Mouse (Mus musculus) adipocyte (in vitro differentiated cells): Measurements from ENCODE around the gene Dnah8.
"Not testable (repeated sequence)": the region's sequence is repeated elsewhere in the genome, so short reads cannot be mapped to it uniquely, and the experiment has no call there.

ENCODE experiments used
- DNase-seq: peaks from one replicate; pipeline ENCODE4 v3.0.0-alpha.2; 2016; ENCODE audit warnings: low spot score

Gene Dnah8

DNA sequence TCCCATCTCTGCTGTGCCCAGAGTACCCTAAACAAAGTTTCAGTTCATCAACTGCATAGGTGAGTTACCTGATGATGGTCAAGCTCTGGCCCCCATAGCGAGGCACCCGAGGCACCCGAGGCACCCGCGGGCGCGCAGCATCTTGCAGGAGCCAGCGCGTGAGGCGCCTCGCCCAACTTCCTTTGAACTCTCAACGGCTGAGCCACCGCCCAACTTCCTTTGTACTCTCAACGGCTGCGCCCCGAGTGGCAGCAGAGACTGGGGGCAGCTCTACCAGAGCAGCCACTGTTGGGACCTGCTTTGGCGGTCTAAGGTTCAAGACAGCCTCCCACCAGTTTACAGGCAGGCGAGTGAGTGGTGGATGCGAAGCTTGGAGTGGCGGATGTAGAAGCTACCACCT lies at the start of gene Dnah8:
Gene Dnah8 (plus strand): TSS at position 223 of the 400 bp plus-strand sequence.
- not testable (repeated sequence) for DNase-seq

DNA sequence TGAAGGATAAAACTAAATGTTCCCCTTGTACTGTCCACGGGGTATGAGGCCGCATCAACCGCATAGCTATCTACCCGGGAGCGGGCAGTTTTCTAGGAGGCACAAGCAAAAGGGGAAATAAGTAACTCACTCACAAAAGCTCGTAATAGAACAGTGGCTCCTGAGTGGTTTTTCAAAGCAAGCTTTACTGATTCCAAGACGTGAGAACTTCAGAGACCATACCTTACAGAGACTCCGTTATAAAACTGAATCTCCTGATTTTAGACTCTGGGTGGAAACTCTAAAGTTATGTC lies 49.4 kb upstream of the Dnah8 start:
- DNase-seq, result no peak

DNA sequence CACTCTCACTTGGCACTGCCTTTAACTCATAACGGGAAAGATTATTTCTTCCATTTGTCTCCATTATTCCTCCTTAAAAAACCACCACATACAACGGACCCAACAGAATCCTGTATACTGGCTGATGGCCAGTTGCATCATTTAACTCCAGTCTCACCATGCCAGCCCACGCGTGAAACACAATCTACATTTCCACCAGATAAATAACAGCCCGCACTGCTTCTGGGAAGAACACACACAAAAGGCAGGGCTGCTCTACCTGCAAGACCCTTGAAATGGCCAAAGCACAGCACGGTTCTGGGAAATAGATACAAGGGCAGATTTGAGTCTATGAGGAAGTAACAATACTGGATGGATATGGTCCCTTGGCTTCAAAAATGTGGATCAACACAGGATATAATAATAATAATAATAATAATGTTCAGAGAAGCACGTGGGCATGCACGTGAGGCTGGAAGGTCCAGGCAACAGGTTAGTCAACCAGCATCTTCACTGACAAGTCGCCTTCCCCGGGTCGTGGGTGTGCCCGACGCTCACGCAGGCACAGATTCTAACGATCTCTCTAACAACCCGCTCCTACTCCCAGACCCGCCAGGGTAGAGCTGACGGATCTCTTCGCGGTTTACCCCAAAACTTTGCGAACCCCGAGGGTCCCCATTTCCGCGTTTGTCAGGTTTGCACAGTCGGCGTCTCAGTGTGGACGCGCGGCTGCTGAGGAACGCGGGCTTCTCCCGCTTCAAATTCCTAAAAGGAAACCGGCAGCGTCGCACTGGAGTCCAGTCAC lies 48.8 kb upstream of the Dnah8 start:
- DNase-seq, result peak; percentile 36

DNA sequence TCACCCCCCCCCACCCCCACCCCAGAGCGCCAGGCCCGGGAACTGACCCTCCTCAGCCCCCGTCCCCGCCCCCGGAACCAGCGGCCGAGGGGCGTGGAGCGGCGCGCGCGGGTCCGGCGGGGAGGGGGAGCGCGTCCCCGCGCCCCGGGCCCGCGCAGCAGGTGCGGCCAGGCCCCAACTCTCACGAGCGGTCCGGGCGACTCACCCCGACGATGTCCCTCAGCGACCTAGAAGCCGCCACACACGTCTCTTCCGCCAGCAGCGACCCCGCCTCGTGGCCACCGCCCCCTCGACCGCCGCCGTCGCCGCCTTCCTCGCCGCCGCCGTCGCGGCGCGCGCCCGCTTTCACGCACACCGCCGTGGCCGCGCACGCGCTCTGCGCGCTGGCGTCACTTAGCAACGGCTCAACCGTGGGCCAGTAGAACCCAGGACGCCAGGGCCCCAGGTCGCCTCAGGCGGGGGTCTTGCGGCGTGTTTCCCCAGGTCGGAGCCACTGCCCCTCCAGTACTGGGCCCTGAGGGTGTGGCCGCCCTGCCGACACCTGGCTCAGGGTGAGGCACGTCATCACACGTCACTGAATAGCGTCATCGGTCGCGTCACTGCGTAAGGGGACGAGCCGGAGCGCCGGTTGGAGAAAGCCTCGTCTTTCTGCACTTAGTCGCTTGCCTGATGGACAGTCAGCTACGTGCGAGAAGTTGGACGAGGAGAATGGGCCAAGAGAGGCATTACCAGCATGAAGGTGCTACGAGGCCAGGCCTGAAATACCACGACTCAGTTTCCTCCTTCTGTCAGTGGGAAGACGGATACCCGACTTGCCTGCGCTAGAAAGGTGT lies 48.0 kb upstream of the Dnah8 start, which contains the start of gene Btbd9:
Gene Btbd9 (minus strand): TSS at position 548 of the 833 bp plus-strand sequence.
- DNase-seq, result peak; percentile 80

DNA sequence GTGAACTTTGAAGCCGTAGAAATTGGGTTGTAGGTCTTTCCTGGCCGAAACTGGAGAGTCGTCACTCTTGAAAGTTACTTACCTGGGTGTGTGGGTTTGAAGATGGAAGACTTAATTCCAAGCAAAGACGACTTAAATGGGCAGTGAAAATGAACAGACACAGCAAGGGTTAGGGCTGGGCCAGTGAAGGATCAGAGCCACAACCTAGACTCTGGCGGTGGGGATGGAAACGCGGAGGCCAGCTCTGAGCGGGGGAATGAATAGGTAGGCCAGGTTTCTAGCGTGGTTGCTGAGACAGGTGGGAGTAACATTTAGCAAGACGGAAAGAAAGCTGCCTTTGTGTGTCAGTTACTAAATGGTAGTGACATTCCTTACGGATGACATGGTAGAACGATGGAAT lies 47.2 kb upstream of the Dnah8 start:
- no peak for DNase-seq

DNA sequence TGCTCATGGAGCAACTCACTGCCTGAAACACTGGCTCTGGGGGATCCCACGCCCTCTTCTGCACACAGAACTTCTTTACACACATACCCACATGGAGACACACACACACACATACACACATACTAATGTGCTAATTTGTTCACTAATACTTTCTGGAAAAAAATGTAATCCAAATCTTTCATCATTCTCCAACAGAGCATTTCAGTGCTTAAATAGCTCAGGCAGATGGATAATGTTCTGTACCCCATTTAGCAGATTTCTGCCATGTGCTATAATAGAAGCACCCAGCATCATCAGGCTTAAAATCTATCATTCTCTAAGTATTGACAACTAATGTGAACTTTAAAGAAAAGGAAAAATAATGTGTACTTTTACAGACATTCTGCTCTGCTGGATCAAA lies 43.4 kb upstream of the Dnah8 start:
- DNase-seq, result no peak

DNA sequence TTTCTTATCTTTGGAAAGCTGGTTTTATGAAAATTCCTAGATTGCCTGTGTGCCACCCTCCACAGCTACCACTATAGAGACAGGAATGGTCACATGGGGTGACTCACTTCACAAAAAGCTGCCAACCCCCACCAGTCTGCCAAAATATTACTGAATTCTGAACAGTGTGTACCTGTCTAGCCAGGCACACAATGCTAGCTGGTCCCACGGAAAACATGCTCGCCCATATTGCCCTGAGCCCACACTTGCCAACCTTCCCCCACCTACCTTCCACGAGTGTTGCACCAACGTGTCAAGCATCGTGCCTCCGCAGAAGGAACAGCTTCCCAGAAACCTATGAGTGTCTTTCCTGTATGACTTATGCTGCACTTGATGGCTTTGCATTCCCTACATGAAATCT lies 43.0 kb upstream of the Dnah8 start:
- no peak for DNase-seq

DNA sequence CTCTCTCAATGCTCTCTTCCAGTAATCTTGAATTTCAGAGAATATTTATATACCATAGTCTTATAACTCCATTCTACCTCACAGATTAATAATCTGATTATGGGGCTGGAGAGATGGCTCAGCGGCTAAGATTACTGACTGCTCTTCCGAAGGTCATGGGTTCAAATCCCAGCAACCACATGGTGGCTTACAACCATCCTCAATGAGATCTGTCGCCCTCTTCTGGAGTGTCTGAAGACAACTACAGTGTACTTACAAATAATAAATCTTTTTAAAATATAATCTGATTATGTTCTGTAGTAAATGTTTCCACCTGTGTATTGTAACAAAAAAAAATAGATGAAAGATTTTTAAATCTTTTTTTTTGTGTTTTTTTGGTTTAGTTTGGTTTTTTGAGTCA lies 41.8 kb upstream of the Dnah8 start:
- no peak for DNase-seq

DNA sequence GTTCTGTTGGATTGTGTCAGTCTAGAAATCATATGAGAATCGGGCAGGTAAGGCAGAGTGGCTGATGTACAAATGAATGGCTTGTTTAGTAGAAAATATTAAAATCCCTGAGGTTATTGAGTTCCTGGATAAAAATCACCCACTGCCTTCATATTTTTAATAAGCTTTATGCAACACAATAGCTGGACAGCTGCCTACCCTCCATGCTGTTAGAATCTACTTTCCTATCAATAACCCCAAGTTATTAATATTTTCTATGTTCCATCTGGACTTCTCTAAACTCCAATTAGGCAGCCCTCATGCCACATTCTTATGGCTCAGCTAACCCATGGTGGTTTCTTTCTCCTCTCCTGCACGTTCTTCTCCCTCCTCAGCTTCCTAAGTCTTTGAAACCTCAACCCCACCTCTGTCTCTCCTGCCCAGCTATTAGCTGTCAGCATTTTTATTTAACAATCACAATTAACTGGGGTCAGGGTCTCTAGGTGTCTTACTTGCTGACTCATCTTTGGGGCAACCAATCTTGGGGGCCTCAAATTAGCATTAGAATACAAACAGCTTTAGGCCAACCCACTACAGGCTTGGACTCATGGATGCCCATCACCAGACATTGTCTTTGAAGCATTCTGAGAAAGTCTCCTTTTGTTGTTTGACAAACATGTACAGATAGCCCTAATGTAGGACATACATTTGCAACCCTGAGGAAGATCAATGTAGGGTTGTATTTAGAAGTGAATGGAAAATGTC lies 40.7 kb upstream of the Dnah8 start:
- DNase-seq, result no peak

DNA sequence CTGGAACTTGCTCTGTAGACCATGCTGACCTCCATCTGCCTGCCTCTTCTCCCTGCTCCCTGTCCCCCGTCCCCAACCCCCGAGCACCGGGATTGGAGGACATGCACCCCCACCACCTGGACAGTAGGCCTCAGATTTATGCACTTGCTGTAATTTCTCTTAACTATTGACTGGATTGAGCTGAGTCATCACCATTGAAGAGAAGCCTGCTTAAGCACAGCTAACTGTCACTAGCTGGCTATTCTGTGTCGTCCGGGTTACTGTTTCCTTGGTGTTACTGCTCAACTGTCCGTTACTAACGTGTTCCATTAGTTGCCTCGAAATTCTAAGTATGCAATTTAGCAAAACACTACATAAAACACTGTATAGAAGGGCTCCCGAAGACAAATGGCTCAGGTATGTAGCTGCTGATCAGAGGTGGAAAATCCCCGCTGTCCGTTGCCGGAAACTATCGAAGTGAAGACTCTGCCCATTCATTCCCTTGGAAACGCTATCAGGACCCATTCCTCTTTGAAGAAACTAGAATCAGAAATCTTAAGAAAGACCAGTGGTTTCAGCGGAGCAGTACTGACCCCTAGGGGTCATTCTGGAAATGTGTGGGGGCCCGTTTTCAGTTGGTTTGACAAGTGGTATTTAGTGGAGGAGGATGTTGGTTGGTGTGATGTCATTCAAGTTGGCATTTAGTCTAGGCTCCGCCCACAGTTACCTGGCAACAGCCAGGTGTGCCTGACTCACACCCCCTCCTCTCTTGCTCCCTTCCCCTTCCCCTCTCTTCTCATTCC lies 33.5 kb upstream of the Dnah8 start:
- peak; percentile 47 for DNase-seq

DNA sequence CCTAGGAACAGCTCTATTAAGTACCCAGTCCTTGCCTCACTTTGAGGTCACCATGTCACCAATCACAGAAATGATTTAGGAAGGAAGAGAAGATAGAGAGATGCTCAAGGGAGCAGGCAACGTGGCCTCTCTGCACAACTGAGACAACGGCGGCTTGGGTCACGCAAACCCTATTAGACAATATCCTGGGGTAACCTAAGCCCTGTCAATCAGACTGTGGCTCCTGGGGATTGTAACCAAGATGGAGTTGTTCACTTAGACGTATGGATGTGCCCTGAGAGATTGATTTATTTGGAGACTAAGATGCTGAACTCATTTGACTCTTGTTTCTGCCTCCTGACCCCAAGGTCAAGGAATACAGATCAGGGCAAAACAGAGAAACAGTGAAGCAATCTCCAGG lies 29.7 kb upstream of the Dnah8 start:
- no peak for DNase-seq

DNA sequence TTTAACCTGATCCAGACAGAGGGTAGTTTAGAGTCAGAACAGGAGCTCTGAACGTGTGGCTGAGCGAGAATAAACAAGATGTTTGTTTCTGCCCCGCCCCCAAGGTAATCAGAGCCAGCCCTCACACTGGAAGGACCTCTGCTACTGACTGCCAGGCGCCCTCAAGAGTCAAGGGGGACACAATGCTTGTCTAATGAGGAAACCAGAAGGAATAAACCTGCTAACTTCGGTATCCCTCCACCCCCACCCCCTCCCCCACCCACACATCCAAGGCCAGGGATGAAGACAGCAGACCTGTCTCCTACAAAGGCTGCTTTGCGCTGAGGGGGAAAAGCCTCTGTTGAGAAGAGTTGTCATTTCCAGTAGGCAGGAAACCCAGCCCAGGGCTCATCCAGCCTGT lies 29.3 kb upstream of the Dnah8 start:
- no peak for DNase-seq

DNA sequence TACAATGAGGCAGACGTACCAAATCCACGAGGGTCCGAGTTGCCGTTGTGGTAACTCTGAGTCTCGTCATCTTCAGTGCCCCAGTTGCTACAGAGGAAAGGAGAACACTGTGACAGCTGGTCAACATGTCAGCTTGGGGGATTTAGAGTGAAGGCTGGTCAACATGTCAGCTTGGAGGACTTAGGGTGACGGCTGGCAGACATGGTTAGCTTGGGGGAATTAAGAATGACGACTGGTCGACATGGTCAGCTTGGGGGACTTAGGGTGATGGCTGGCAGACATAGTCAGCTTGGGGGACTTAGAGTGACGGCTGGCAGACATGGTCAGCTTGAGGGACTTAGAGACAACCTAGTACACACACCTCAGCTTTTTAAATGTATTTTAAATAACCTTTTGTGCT lies 26.4 kb upstream of the Dnah8 start:
- no peak for DNase-seq

DNA sequence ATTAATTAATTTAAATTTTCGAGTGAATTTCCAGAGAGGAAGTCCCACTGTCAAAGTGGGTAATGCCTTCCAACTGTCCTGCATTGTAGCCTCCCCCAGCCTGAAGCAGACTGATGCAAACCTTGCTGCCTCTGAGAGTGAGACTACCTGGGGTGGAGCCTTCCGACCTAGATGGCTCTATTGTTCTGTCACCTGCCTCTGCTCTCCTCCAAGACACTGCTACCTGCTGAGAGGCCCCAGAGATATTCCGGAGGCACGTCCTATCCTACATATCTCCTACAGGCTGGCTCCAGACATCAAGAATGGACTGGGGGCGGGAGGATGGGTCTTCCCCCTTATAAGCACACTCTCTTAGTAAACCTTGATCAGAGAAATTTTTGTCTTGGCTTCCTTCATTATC lies 25.9 kb upstream of the Dnah8 start:
- DNase-seq, result no peak

DNA sequence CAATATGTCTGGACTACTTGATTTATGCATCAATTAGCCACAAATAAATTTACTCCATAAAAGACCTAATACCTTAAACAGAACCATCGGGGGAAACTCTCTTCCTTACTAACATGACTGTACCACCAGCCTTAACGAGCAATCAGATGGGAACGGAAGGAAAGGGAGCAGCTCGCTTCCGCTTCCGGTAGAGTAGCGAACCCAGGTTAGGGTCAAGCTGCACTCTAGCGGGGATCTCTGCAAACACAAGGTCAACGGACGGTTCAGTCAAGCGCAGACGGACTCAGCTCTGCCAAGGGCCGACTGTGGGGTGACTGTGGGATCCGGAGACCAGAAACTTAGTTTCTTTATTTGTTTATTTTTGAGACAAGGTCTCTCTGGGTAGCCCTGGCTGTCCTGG lies 22.0 kb upstream of the Dnah8 start:
- DNase-seq, result no peak

DNA sequence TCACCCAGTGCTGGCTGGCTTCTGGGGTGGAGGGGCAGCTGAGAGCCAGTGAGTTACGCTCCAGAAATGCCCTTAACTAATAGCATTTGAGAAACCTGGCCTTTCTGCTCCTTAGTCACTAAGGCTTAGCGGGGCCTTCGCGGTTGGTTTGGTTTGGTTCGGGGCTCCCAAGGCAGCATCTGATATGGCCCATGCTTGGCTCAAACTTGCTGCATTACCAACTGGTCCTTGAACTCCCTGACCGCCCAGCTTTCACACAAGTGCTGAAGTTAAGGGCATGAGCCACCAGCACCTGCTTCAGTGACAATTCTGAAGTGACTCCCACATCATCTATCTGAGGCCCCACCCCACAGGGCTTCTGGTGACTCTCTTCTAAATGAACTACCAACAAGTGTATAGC lies 19.9 kb upstream of the Dnah8 start:
- no peak for DNase-seq

DNA sequence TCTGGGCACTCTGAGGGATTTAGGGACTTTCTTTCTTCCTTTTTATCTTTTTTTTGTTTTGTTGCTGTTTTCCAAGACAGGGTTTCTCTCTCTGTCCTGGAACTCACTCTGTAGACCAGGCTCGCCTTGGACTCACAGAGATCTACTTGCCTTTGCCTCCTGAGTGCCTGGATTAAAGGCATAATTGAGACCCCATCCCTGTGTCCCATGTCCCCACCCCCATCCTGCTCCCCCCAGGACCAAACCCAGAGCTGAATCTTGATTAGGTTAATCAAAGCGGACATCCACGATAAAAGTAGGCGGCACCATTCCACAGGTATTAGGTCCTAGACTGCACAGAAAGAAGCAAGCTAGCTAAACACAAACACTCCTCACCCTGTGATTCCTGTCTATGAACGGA lies 19.2 kb upstream of the Dnah8 start:
- no peak for DNase-seq

DNA sequence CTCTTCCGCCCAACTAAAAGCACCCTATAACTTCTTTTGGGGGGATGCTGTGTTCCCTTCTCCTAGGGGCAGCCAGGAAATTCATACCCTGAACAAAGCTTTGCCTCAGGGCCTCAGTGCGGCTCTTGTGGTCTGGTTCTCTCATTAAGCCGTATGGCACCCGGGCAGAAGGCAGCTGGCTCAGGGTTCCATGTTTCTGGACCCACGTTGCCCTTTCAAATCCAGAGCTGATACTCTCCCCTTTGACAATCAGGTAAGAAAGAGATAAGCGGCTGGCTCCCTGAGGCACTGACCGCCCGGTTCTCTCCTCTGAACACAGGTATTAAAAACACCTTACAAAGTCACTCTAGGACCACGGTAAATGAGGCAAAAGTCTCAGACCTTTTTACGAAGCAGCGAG lies 17.9 kb upstream of the Dnah8 start:
- no peak for DNase-seq

DNA sequence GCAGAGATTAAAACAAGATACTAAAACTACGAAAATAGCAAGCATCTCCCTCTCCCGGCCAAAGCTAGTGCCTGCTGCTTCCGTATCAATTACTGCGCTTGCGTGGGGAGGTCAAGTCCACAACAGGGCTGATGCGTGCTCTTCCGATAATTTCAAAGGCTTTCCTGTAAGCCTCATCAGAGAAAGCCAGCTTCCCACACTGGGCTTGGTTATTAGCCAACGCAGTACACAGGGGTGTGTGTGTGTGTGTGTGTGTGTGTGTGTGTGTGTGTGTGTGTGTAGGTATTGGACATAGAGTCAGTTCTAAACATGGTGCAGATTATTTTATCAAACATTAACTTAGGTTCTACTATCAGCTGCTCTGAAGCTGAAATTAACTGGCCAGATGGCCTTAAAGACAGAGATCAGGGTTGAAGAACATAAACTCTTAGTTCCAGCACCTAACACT lies 17.5 kb upstream of the Dnah8 start:
- DNase-seq, result no peak

DNA sequence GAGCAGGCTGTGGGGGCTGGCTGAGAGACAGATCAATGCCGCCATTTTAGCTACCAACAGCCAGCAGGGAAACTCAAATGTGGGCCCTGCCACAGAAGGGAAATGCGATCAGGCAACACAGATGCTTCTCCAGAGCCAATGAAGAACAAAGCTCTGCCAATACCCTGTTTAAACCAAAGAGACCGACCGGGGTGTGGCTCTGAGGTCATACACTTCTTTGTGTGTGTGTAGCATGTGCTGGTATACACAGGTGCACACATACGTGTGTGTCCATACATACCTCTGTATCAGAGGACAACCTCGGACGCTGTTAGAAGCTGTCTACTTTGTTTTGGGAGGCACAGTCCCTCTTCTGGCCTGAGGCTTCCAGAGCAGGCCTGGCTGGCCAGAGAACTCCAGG lies 16.8 kb upstream of the Dnah8 start:
- DNase-seq, result no peak

DNA sequence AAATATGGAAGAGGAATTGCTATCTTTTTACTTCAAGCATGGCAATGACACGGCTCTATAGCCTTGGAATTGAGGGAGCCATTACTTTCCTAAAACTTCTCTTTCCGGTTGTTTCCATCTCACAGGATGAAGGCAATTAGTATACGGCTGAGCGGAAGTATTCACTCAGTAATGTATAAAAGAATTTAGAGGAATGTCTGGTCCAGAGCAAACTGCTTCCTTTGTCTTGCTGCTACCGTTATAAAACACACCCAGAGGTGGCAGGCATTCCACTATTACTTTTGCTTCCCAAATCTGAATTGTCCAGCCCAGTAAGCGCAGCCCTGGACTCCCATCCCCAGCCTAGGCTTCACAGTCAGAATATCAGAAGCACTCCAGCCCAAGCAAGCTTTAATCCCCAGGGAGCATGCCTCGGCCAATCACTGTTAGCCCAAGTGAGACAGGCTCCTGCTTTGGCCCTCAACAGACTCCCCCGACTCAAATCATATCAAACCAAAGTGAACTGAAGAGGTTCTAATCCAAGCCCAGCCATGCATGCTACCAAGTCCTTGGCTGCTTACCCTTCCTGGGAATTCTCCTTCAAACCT lies 16.2 kb upstream of the Dnah8 start:
- no peak for DNase-seq
